Mouse (Mus musculus) lung, postnatal 0 days (tissue): Measurements from ENCODE around the gene Skiv2l.

Source experiments
- CTCF ChIP-seq: IDR thresholded peaks from 2 replicates; pipeline ENCODE4 v1.5.1; 2016; ENCODE audit warnings: antibody characterized with exemption, mild to moderate bottlenecking
- EP300 ChIP-seq: IDR thresholded peaks from 2 replicates; pipeline ENCODE4 v1.6.1; 2016; ENCODE audit warnings: antibody characterized with exemption, mild to moderate bottlenecking, control low read depth

DNA sequence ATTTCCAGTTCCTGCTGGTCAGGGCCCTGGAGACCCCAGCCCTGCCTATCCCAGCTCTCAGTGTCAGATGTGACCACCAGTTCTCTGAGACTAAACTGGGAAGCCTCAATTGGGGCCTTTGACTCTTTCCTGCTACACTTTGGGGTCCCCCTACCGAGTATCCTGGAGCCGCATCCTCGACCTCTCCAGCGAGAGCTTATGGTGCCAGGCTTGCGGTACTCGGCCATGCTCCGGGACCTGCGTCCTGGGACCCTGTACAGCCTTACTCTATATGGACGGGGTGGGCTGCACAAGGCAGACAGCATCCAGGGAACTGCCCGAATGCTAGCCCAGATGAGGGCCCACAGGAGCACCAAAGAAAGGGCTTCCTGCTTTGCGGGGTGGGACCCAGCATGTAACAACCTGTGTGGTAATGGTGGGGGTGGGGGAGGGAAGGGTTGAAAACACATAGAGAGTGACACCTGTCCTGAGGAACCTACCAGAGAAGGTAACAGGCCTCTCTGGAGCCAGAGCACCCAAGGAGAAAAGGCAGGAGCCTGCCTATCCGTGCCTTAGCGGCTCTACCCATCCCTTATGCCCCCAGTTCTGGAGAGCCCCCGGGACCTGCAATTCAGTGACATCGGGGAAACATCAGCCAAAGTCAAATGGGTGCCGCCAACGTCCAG, 51.0 kb downstream of the Skiv2l start:
- TF ChIP-seq CTCF (no peak), EP300 (no peak)
